Mouse (Mus musculus): ENCODE measurements around the gene Rad51b. TPM values are rescaled to one million over a fixed set of nuclear protein-coding genes. Genes with fewer than 3 reads are reported as not detected.

Gene Rad51b
- polyA plus RNA-seq, 1 experiment from 2014 or later: 8.9 TPM

Other genes with a start within 250 kb of the Rad51b start
- 35.6 and 36.6 TPM in 2 replicates for gene Pigh, start 207.6 kb upstream of the Rad51b start, polyA plus RNA-seq (2015; fragmentation: Nextera tagmentation; extraction: Ambion mirVana)
- 17.6 and 17.9 TPM in 2 replicates for gene Arg2, start 166.5 kb upstream of the Rad51b start, polyA plus RNA-seq (2015; fragmentation: Nextera tagmentation; extraction: Ambion mirVana)
- gene Vti1b, start 124.6 kb upstream of the Rad51b start, polyA plus RNA-seq (2015; fragmentation: Nextera tagmentation; extraction: Ambion mirVana): 98.6 and 106 TPM in 2 replicates
- 27.4 and 28.0 TPM in 2 replicates for gene Rdh11, start 105.0 kb upstream of the Rad51b start, polyA plus RNA-seq (2015; fragmentation: Nextera tagmentation; extraction: Ambion mirVana)
- gene Rdh12, start 88.4 kb upstream of the Rad51b start, polyA plus RNA-seq (2015; fragmentation: Nextera tagmentation; extraction: Ambion mirVana): 3.5 and 4.2 TPM in 2 replicates
- gene Zfyve26, start 978 bp upstream of the Rad51b start, polyA plus RNA-seq (2015; fragmentation: Nextera tagmentation; extraction: Ambion mirVana): 11.2 and 17.7 TPM in 2 replicates